In genomic region chr13:97073497-97073896, GRCm38 (mm10) we compare ENCODE assay signal across 42 mouse cellular contexts. TPM values are rescaled to one million over a fixed set of nuclear protein-coding genes. Genes with fewer than 3 reads are reported as not detected.
A peak's percentile ranks its signal among the peaks of the same experiment; 100 is the strongest.
DNase-seq lines count a peak whose midpoint lies in the region; ATAC-seq and TF ChIP-seq lines count a peak whose summit lies in the region.
"Had no signal": no experiment of that assay in that cellular context is flagged by ENCODE, and none has a peak within 500 bp of the region (broad histone marks: within the 10 kb centered on the region; RNA-seq: fewer than 3 reads in every experiment).

No protein-coding gene starts in this region.

- H3K27ac ChIP-seq in hindbrain, embryonic 16.5 days (ENCODE audit: low read depth, low read length) = no peak overlapping the region
- H3K27ac ChIP-seq in hindbrain, embryonic 13.5 days = no peak overlapping the region
- H3K27ac ChIP-seq in midbrain, embryonic 16.5 days (ENCODE audit: low read length) = no peak overlapping the region
- H3K27ac ChIP-seq: forebrain, embryonic 13.5 days; heart, embryonic 13.5 days; kidney, postnatal 0 days; liver, embryonic 14.5 days; macrophage; neural tube, embryonic 12.5 days had no signal

- peak; percentile 56 for DNase-seq in Muller cell, postnatal 12 days (ENCODE audit: inconsistent ontology term)
- DNase-seq in adrenal gland, postnatal 10 days = no peak
- no peak for DNase-seq in kidney, postnatal 14 days
- no peak for DNase-seq in heart, postnatal 25 days (ENCODE audit: low spot score)
- DNase-seq: adrenal gland, postnatal 36 days; B cell, adult 2 months; cerebellum, adult 2 months; cerebellum, postnatal 14 days; gastrocnemius, postnatal 36 days; heart, adult 18-20 months; heart, postnatal 10 days; kidney, adult 8-10 months; layer of hippocampus, adult 9-11 months; liver; lung, adult 2 months; lung, postnatal 10 days; retina, postnatal 1 day; right cerebral cortex, postnatal 14 days; thymus, postnatal 4 days had no signal

- intact Hi-C loops in heart, postnatal 25 days (cut with DNase I) = no loop called here

- ATAC-seq in hindbrain, embryonic 16.5 days = no peak
- no peak for ATAC-seq in hindbrain, embryonic 13.5 days (ENCODE audit: low FRiP score)
- ATAC-seq in midbrain, embryonic 16.5 days = no peak
- ATAC-seq: forebrain, embryonic 13.5 days; intestine, embryonic 16.5 days had no signal

- no peak overlapping the region for H3K9ac ChIP-seq in hindbrain, embryonic 16.5 days (ENCODE audit: low read depth, low read length)
- H3K9ac ChIP-seq in hindbrain, embryonic 13.5 days = no peak overlapping the region
- H3K9ac ChIP-seq in midbrain, embryonic 16.5 days (ENCODE audit: low read depth, low read length) = no peak overlapping the region
- H3K9ac ChIP-seq: forebrain, embryonic 13.5 days; heart, embryonic 13.5 days; liver, embryonic 14.5 days; neural tube, embryonic 12.5 days had no signal

- H3K27me3 ChIP-seq in hindbrain, embryonic 16.5 days (replicated peaks; ENCODE audit: control insufficient read depth, insufficient read depth, low read length) = no peaks in the 10 kb centered on the region
- no peaks in the 10 kb centered on the region for H3K27me3 ChIP-seq in hindbrain, embryonic 13.5 days
- no peaks in the 10 kb centered on the region for H3K27me3 ChIP-seq in E14TG2a.4 (ENCODE audit: insufficient read depth, low read length)
- H3K27me3 ChIP-seq in midbrain, embryonic 16.5 days (ENCODE audit: control insufficient read depth, insufficient read depth, low read depth, low read length) = no peaks in the 10 kb centered on the region
- H3K27me3 ChIP-seq: neural tube, embryonic 12.5 days had no signal

- no peak overlapping the region for H3K4me3 ChIP-seq in hindbrain, embryonic 16.5 days (ENCODE audit: low read length)
- H3K4me3 ChIP-seq in hindbrain, embryonic 13.5 days = no peak overlapping the region
- peak overlapping the region; percentile 94 for H3K4me3 ChIP-seq in E14TG2a.4 (replicated peaks; ENCODE audit: low read length)
- H3K4me3 ChIP-seq in midbrain, embryonic 16.5 days (ENCODE audit: low read depth, low read length) = no peak overlapping the region
- H3K4me3 ChIP-seq: forebrain, embryonic 13.5 days; heart, embryonic 13.5 days; neural tube, embryonic 12.5 days had no signal

- peak overlapping the region; percentile 81; the same call in 1 of the 2 replicates for H3K4me2 ChIP-seq in hindbrain, embryonic 16.5 days (ENCODE audit: low read length)
- no peak overlapping the region for H3K4me2 ChIP-seq in hindbrain, embryonic 13.5 days
- H3K4me2 ChIP-seq in midbrain, embryonic 16.5 days (ENCODE audit: low read length) = peak overlapping the region; percentile 64

- H3K9me3 ChIP-seq in hindbrain, embryonic 16.5 days (ENCODE audit: control insufficient read depth, low read length) = no peaks in the 10 kb centered on the region
- H3K9me3 ChIP-seq in hindbrain, embryonic 13.5 days = no peaks in the 10 kb centered on the region
- H3K9me3 ChIP-seq in E14TG2a.4 (ENCODE audit: low read length) = no peaks in the 10 kb centered on the region
- H3K9me3 ChIP-seq in midbrain, embryonic 16.5 days (replicated peaks; ENCODE audit: control insufficient read depth, low read length, poor library complexity, severe bottlenecking) = no peaks in the 10 kb centered on the region
- H3K9me3 ChIP-seq: forebrain, embryonic 13.5 days; heart, embryonic 13.5 days; neural tube, embryonic 12.5 days had no signal

- no peaks in the 10 kb centered on the region for H3K36me3 ChIP-seq in hindbrain, embryonic 16.5 days (ENCODE audit: control insufficient read depth, insufficient read depth, low read length)
- no peaks in the 10 kb centered on the region for H3K36me3 ChIP-seq in hindbrain, embryonic 13.5 days
- peaks cover 15% of the 10 kb centered on the region for H3K36me3 ChIP-seq in E14TG2a.4 (ENCODE audit: insufficient read depth, low read length)
- no peaks in the 10 kb centered on the region for H3K36me3 ChIP-seq in midbrain, embryonic 16.5 days (ENCODE audit: control insufficient read depth, insufficient read depth, low read length)
- H3K36me3 ChIP-seq: heart, embryonic 13.5 days; neural tube, embryonic 12.5 days had no signal

- 38% methylated on average over 1 of the region's 1 CpGs for WGBS in hindbrain, embryonic 16.5 days
- WGBS in hindbrain, embryonic 13.5 days = 53% methylated on average over 1 of the region's 1 CpGs
- WGBS in midbrain, embryonic 16.5 days = 41% methylated on average over 1 of the region's 1 CpGs

- H3K4me1 ChIP-seq in hindbrain, embryonic 16.5 days (ENCODE audit: control insufficient read depth, insufficient read depth, low read depth, low read length) = peaks cover 5% of the 10 kb centered on the region
- H3K4me1 ChIP-seq in hindbrain, embryonic 13.5 days (replicated peaks) = peaks cover 10% of the 10 kb centered on the region; the same call in 1 of the 2 replicates
- H3K4me1 ChIP-seq in E14TG2a.4 (replicated peaks; ENCODE audit: low read depth, low read length) = peaks cover 72% of the 10 kb centered on the region
- peaks cover 12% of the 10 kb centered on the region for H3K4me1 ChIP-seq in midbrain, embryonic 16.5 days (ENCODE audit: control insufficient read depth, insufficient read depth, low read length)
- H3K4me1 ChIP-seq: neural tube, embryonic 12.5 days had no signal

- no peak for TF ChIP-seq CTCF in E14TG2a.4 (conservative IDR thresholded peaks at IDR 0.05; ENCODE audit: low read length)

RNA-seq across cellular contexts. Expression of gene Fam169a, which starts 6.4 kb away (rescaled TPM):
- polyA plus RNA-seq in hindbrain, embryonic 16.5 days (2015; fragmentation: Nextera tagmentation; extraction: Ambion mirVana) = 28.1 and 31.9 TPM in 2 replicates
- polyA plus RNA-seq in hindbrain, embryonic 13.5 days (2015; fragmentation: Nextera tagmentation; extraction: Ambion mirVana) = 21.8 and 23.4 TPM in 2 replicates
- 36.6 and 38.2 TPM in 2 replicates for polyA plus RNA-seq in midbrain, embryonic 16.5 days (2015; fragmentation: Nextera tagmentation; extraction: Ambion mirVana)
- 1 to 10 TPM; 4.9 to 5.4 TPM for total RNA-seq in adrenal gland, postnatal 10 days (2021)
- total RNA-seq in heart, postnatal 25 days (2021) = under 1 TPM; 0.10 to 0.20 TPM
- total RNA-seq: gastrocnemius, postnatal 36 days had no signal
- polyA plus RNA-seq: lung, adult 2 months; small intestine, adult 2 months had no signal

RNA-seq across cellular contexts. Expression of gene Gm6169, which starts 25.5 kb away (rescaled TPM):
- 0.69 and 1.4 TPM in 2 replicates for polyA plus RNA-seq in hindbrain, embryonic 16.5 days (2015; fragmentation: Nextera tagmentation; extraction: Ambion mirVana)
- 0.86 and 1.8 TPM in 2 replicates for polyA plus RNA-seq in hindbrain, embryonic 13.5 days (2015; fragmentation: Nextera tagmentation; extraction: Ambion mirVana)
- polyA plus RNA-seq in midbrain, embryonic 16.5 days (2015; fragmentation: Nextera tagmentation; extraction: Ambion mirVana) = 0.61 and 0.67 TPM in 2 replicates
- 10 to 100 TPM in 1 of 2 experiments, under 1 TPM in 1; 0.87 to 17.1 TPM for total RNA-seq in adrenal gland, postnatal 10 days (2021)
- total RNA-seq in heart, postnatal 25 days (2021) = 10 to 100 TPM in 1 of 2 experiments, not detected in 1; 10.5 TPM
- polyA plus RNA-seq: testis, adult 2 months had no signal

RNA-seq across cellular contexts. Expression of gene 1700029F12Rik, which starts 39.3 kb away (rescaled TPM):
- polyA plus RNA-seq in hindbrain, embryonic 16.5 days (2015; fragmentation: Nextera tagmentation; extraction: Ambion mirVana) = not detected in 2 replicates
- polyA plus RNA-seq in hindbrain, embryonic 13.5 days (2015; fragmentation: Nextera tagmentation; extraction: Ambion mirVana) = not detected in 2 replicates
- not detected in 2 replicates for polyA plus RNA-seq in midbrain, embryonic 16.5 days (2015; fragmentation: Nextera tagmentation; extraction: Ambion mirVana)
- not detected for total RNA-seq in adrenal gland, postnatal 10 days (2021)
- not detected for total RNA-seq in heart, postnatal 25 days (2021)
- total RNA-seq: adrenal gland, postnatal 36 days; gastrocnemius, adult 18-20 months; gastrocnemius, postnatal 36 days; heart, adult 18-20 months; heart, postnatal 10 days; left cerebral cortex, adult 18-20 months; left cerebral cortex, postnatal 14 days; MEL had no signal
- polyA plus RNA-seq: brain, embryonic 14.5 days; cerebellum, adult 2 months; embryonic facial prominence, embryonic 11.5 days; forebrain, embryonic 13.5 days; frontal cortex, adult 2 months; heart, embryonic 13.5 days; intestine, embryonic 16.5 days; kidney, postnatal 0 days; large intestine, adult 2 months; limb, embryonic 11.5 days; liver, embryonic 14.5 days; lung, adult 2 months; macrophage; neural tube, embryonic 12.5 days; stomach, embryonic 14.5 days had no signal
